Mouse (Mus musculus) embryonic facial prominence, embryonic 14.5 days (tissue): ENCODE measurements around the gene Kif18a. TPM values are rescaled to one million over a fixed set of nuclear protein-coding genes. Genes with fewer than 3 reads are reported as not detected.

ENCODE experiments used
- ATAC-seq: fragments of 200-750 bp; cut with Nextera tagmentation; 2 replicates; pipeline ENCODE4 v1.8.0; 2017; ENCODE audit warnings: low read depth, moderate number of reproducible peaks, moderate TSS enrichment
- DNase-seq: peaks from one replicate; pipeline ENCODE4 v3.0.0-alpha.2; 2015; ENCODE audit warnings: low spot score
- H3K27ac ChIP-seq: fragments of 300-500 bp; sonication (generic); replicated peaks from 2 replicates; pipeline ENCODE4 v1.5.1; 2014; ENCODE audit warnings: low read depth, mild to moderate bottlenecking, low read length, moderate library complexity
- H3K27me3 ChIP-seq: fragments of 300-500 bp; sonication (generic); replicated peaks from 2 replicates; pipeline ENCODE4 v1.6.1; 2014; ENCODE audit warnings: low read length; ENCODE audit not compliant: control insufficient read depth, insufficient read depth
- H3K36me3 ChIP-seq: fragments of 300-500 bp; sonication (generic); 2 replicates; pipeline ENCODE4 v1.6.1; 2014; ENCODE audit warnings: low read length, mixed read lengths; ENCODE audit not compliant: control insufficient read depth, insufficient read depth
- H3K4me1 ChIP-seq: fragments of 300-500 bp; sonication (generic); 2 replicates; pipeline ENCODE4 v1.6.1; 2014; ENCODE audit warnings: antibody characterized with exemption, low read length; ENCODE audit not compliant: control insufficient read depth, insufficient read depth
- H3K4me2 ChIP-seq: fragments of 300-500 bp; sonication (generic); 2 replicates; pipeline ENCODE4 v1.6.1; 2014; ENCODE audit warnings: low read depth, mild to moderate bottlenecking, low read length, moderate library complexity, mixed read lengths
- H3K4me3 ChIP-seq: fragments of 300-500 bp; sonication (generic); 2 replicates; pipeline ENCODE4 v1.5.1; 2014; ENCODE audit warnings: low read depth, mild to moderate bottlenecking, low read length
- H3K9ac ChIP-seq: fragments of 300-500 bp; sonication (generic); 2 replicates; pipeline ENCODE4 v1.6.1; 2014; ENCODE audit warnings: low read depth, mild to moderate bottlenecking, low read length, moderate library complexity, mixed read lengths
- H3K9me3 ChIP-seq: fragments of 300-500 bp; sonication (generic); 2 replicates; pipeline ENCODE4 v1.6.1; 2016; ENCODE audit warnings: low read length; ENCODE audit not compliant: control insufficient read depth
- WGBS: fragments of 180-500 bp; shearing (Covaris S2); extraction: QIAGEN DNeasy Blood & Tissue Kit; methylation state at CpG from one replicate; pipeline ENCODE4 v1.1.7; 2014; 5-methylcytosine and 5-hydroxymethylcytosine counted together
- polyA plus RNA-seq: library from polyadenylated mRNA; unstranded; fragments of >200 nt; fragmentation: Nextera tagmentation; extraction: Ambion mirVana; gene quantifications from 2 replicates; pipeline ENCODE4 v1.2.1, GENCODE M21; 2014

Kif18a gene
- polyA plus RNA-seq, 1 experiment from 2014 or later, result 15.6 TPM

DNA sequence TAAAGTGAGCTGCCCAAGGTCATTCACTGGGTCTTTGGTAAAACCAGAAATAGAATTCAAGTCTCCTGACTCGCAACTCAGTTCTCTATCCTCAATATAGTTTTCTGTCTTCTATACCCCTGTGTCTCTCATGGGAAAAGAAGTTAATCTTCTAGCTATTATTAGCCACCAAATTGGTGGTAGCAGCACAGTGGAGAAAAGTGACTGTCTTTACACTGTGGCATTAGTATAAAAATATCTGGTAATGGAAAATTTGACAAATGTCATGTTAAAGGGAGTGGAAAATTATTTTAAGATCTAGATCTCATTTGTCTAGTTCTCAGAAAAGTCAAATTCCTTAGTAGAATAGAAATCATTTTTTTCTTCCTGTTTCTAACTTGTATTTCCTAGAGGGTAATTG, 51.3 kb downstream of the Kif18a start:
- 88% methylated on average over 1 of the region's 1 CpGs for WGBS
- no peaks in the 10 kb centered on the region for H3K4me1 ChIP-seq
- H3K9me3 ChIP-seq, result no peaks in the 10 kb centered on the region
- H3K36me3 ChIP-seq, result peaks cover 4% of the 10 kb centered on the region; the same call in 1 of the 2 replicates
- no peak overlapping the region for H3K27ac ChIP-seq
- no peak overlapping the region for H3K4me3 ChIP-seq
- DNase-seq, result no peak
- H3K9ac ChIP-seq, result no peak overlapping the region
- H3K4me2 ChIP-seq, result no peak overlapping the region
- no peak for ATAC-seq
- no peaks in the 10 kb centered on the region for H3K27me3 ChIP-seq

DNA sequence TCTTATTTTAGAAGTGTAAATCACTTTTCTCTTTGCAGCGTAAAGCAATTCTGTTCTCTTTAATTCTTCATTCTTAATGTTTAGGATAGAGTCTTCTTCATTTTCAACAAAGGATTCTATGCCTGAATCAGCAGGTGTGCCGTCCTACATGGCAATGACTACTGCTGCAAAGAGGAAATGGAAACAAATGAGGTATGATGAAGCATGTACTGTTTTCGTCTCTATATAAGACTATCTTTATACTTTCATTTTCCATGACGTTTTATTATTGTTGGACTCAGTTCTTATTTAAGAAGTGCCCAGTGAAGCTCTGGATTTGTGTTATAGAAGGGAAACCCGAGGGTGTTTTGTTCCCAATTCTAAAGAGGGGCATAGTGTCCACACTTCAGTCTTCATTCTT, 53.7 kb downstream of the Kif18a start:
- WGBS, result 95% methylated on average over 5 of the region's 5 CpGs
- Histone ChIP-seq H3K36me3 (peaks cover 13% of the 10 kb centered on the region), H3K4me3 (no peak overlapping the region), H3K4me1 (no peaks in the 10 kb centered on the region), H3K4me2 (no peak overlapping the region), H3K27ac (no peak overlapping the region), H3K27me3 (no peaks in the 10 kb centered on the region), H3K9me3 (no peaks in the 10 kb centered on the region), H3K9ac (no peak overlapping the region)
- ATAC-seq, result no peak
- DNase-seq, result no peak

DNA sequence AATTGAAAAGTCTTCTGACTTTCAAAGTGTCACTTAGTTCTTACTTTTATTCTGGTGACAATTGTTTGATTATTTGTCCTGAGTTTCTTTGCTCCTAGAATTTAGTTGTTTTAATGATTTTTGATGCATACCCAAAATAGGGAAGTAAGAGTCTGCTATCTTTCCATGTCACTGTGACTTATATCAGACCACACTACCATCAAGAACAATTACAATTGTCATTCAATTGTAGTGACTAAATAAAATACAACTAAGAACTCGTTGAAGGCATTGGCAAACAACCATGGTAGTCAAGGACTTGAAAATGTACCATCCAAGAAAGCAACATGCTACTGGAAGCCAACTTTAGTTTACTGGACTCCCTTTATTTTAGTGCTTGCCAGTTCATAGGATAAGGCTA, 55.2 kb downstream of the Kif18a start:
- no peak for ATAC-seq

DNA sequence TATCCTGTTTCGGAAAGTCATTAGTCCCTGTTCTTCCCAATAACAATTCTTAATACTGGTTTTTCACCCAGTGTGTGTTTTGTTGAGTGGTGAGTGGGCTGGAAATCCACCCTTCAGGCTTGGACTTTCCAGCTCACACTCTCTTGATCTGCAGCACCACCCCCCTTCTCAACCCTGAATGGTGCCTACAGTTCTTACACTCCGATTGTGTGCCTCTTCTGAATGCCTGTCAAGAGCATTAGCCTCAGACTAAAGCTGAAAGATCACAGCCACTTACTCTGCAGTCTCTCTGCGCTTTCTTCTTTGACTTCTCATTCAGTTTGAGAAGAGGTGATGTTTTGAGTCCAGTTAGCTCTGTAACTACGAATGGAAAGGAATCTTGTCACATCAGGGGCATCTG, 64.8 kb downstream of the Kif18a start:
- Histone ChIP-seq H3K4me3 (no peak overlapping the region), H3K4me2 (no peak overlapping the region), H3K9ac (no peak overlapping the region), H3K27ac (no peak overlapping the region), H3K27me3 (no peaks in the 10 kb centered on the region), H3K9me3 (no peaks in the 10 kb centered on the region), H3K36me3 (0 out of 2 replicates have a peak, but pooled peaks cover 6% of the 10 kb centered on the region), H3K4me1 (no peaks in the 10 kb centered on the region)
- ATAC-seq (no peak), DNase-seq (peak; percentile 5)
- WGBS, result 77% methylated on average over 4 of the region's 4 CpGs

More for the DNA sequence above, 55.2 kb downstream of the Kif18a start:
- H3K4me2 ChIP-seq, result no peak overlapping the region
- no peak overlapping the region for H3K4me3 ChIP-seq
- no peak for DNase-seq
- H3K36me3 ChIP-seq, result peaks cover 15% of the 10 kb centered on the region
- no peaks in the 10 kb centered on the region for H3K27me3 ChIP-seq
- H3K9me3 ChIP-seq, result no peaks in the 10 kb centered on the region
- H3K4me1 ChIP-seq, result no peaks in the 10 kb centered on the region
- 91% methylated on average over 1 of the region's 1 CpGs for WGBS
- H3K27ac ChIP-seq, result no peak overlapping the region
- no peak overlapping the region for H3K9ac ChIP-seq

DNA sequence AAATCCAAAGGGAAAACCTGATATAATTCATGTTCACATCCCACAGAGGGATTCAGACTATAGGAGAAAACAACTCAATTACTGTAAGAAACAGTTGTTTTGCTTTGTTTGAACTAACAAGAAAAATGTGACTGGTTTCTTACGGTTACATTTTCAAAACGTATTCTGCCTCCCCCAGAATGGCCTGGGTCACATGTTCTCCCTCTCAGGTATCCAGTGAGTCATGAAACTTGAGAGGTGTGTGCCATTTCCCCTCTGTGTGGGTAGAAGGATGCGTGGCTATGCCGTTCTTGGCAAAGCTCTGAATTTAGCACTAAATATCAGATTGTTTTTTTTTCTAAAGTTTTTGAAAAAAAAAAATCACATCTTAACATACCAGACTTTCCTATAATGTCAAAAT, 68.2 kb downstream of the Kif18a start:
- Histone ChIP-seq H3K4me1 (no peaks in the 10 kb centered on the region), H3K9me3 (no peaks in the 10 kb centered on the region), H3K4me3 (no peak overlapping the region), H3K9ac (no peak overlapping the region), H3K27me3 (no peaks in the 10 kb centered on the region), H3K4me2 (no peak overlapping the region), H3K27ac (no peak overlapping the region), H3K36me3 (no peaks in the 10 kb centered on the region)
- DNase-seq, result no peak
- 39% methylated on average over 4 of the region's 4 CpGs for WGBS
- ATAC-seq, result no peak

DNA sequence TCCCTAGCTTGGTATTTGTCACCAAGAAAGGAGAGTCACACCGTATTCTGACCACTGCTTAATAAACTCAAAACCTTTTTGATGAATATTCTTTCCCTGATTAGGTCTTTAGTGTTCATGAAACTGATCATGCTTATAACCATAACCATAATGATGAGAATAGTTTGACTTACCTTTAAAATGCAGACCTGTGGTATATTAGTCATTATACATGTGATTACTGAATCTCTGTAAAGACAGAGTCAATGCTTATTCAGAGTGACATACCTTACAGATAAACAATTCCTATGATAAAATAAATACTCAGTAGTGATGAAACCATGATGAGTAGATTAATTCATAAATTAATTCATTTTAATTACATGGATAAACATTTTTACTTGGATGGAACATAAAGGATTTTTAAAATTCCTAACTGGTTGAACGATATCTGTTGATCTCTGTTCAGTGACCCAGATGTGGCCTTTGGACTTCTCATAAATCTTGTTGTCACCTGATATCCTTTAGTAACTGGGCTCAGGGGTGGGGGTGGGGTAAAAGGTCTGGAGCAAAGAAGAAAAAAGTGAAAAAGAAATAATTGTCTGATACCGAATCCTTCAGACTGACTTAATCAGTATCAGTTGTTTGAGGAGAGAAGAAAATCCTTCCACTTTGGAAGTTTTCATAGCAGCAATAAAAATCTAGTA, 78.1 kb downstream of the Kif18a start:
- DNase-seq (no peak), ATAC-seq (no peak)
- no peaks in the 10 kb centered on the region for H3K4me1 ChIP-seq
- H3K4me3 ChIP-seq, result no peak overlapping the region
- no peak overlapping the region for H3K27ac ChIP-seq
- no peak overlapping the region for H3K9ac ChIP-seq
- no peaks in the 10 kb centered on the region for H3K36me3 ChIP-seq
- 31% methylated on average over 3 of the region's 3 CpGs for WGBS
- H3K27me3 ChIP-seq, result no peaks in the 10 kb centered on the region
- H3K4me2 ChIP-seq, result no peak overlapping the region
- H3K9me3 ChIP-seq, result no peaks in the 10 kb centered on the region

DNA sequence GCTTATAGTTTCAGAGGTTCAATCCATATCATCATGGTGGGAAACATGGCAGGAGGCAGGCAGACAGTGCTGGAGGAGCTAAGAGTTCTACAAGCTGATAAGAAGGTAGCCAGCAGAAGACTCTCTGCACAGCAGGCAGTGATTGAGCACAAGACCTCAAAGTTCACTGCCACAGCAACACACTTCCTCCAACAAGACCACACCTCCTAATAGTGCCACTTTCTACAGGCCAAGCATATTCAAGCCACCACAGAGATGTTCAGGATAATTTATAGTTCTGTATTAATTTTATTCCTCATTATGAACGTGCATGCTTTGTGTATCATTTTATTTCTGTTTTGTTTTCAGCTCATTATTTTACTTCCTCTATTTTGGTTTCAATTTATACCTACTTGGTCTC, 85.4 kb downstream of the Kif18a start:
- Histone ChIP-seq H3K4me3 (no peak overlapping the region), H3K9ac (no peak overlapping the region), H3K36me3 (no peaks in the 10 kb centered on the region), H3K27me3 (no peaks in the 10 kb centered on the region), H3K27ac (no peak overlapping the region), H3K4me2 (no peak overlapping the region), H3K4me1 (no peaks in the 10 kb centered on the region), H3K9me3 (no peaks in the 10 kb centered on the region)
- no peak for DNase-seq
- ATAC-seq, result no peak
- WGBS, result 64% methylated on average over 1 of the region's 1 CpGs

DNA sequence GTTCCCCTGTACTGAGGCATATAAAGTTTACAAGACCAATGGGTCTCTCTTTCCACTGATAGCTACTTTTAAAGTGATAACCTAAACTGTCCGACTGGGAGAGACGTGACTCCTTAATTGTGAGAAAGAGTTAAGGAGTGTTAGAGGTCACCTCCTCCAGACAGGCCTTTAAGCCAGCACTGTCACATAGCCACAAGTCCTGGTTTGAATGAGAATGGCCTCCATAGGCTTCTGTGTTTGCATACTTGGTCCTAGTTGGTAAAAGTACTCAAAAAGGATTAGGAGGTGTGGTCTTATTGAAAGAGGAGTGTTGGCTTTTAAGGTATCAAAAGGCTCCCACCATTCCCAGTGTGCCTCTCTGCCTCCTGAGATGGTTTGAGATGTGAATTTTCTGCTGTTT, 94.3 kb downstream of the Kif18a start:
- H3K4me1 ChIP-seq, result no peaks in the 10 kb centered on the region
- H3K27me3 ChIP-seq, result no peaks in the 10 kb centered on the region
- no peak for ATAC-seq
- no peak overlapping the region for H3K4me3 ChIP-seq
- no peak overlapping the region for H3K27ac ChIP-seq
- no peak for DNase-seq
- H3K36me3 ChIP-seq, result no peaks in the 10 kb centered on the region
- no peaks in the 10 kb centered on the region for H3K9me3 ChIP-seq
- WGBS, result 51% methylated on average over 2 of the region's 2 CpGs
- no peak overlapping the region for H3K9ac ChIP-seq
- H3K4me2 ChIP-seq, result no peak overlapping the region

DNA sequence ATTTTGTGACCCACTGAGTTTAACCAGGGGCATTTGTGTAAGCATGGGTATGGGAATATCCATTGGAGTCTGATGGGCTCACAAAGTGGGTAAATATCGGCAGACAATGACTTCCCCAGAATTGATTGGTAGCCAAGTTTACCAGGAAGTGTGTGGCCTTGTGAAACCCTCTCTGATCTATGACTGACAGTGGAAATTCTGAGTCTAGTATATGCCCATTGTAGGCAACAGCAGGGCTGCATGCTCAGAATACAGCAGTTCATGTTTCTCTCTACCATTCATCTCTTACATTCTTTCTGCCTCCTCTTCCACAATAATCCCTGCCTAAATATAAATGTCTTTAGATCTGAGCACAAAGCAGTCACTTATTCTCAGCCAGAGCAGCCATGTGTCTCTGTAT, 103.5 kb downstream of the Kif18a start:
- Histone ChIP-seq H3K36me3 (no peaks in the 10 kb centered on the region), H3K4me3 (no peak overlapping the region), H3K9me3 (no peaks in the 10 kb centered on the region), H3K4me2 (no peak overlapping the region), H3K27me3 (no peaks in the 10 kb centered on the region), H3K9ac (no peak overlapping the region), H3K27ac (no peak overlapping the region), H3K4me1 (no peaks in the 10 kb centered on the region)
- 63% methylated on average over 1 of the region's 1 CpGs for WGBS
- no peak for DNase-seq
- no peak for ATAC-seq
